Mouse (Mus musculus): ENCODE results near the gene Zglp1.

Gene Zglp1

DNA sequence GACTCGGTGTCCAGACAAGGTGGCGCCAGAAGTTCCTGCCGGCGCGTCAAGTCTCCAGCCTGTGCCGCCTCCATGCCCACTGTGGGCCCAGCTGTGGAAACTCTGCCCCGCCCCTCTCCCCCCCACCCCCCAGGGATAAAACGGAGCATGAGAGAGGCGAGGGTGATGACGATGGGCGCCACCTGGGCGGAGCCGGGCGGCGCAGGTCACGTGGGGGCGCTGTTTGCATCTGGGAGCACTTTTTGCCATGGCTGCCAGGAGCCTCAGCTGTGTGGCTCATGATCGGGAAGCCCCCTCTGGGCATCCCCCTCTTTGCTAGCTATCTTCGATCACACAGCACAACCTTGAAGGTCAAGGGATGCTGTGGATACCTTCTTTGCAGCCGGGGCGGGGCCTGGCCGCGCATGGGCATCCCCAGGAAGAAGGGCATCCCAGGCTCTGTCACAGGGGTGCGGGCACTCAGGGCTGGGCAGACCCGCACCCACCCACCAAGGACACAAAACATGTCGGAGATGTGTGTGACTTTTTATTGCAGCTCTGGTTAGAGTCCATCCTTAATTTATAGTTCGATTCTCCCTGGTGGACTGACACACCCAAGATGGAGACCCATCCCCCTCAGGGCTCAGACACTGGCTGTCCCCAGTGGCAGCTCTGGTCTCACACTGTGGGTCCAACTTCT, at the start of gene Zglp1:
TSS of gene Zglp1 (minus strand) at position 88 of the 679 bp plus-strand sequence.
- no peak for DNase-seq (ENCODE audit: low read depth, low spot score)

DNA sequence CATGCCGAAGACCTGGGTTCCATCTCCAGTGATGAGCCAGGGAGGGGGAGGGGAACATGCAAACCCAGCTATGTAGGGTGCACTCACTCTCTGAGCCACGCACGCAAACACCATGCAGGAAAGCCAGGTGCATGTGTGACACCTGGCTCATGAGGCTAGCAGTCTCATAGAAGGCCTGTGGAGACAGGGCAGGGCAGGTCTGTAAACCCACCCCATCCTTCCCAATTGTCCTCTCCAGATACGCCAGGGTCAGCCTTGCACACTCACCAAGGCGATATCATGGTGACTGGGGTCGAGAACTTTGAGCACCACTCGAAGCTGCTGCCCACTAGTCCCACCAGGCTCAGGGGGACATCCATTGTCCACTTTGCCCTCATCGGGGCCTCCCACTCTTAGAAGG, 48.2 kb upstream of the Zglp1 start:
- no peak for DNase-seq (ENCODE audit: low read depth, low spot score)

DNA sequence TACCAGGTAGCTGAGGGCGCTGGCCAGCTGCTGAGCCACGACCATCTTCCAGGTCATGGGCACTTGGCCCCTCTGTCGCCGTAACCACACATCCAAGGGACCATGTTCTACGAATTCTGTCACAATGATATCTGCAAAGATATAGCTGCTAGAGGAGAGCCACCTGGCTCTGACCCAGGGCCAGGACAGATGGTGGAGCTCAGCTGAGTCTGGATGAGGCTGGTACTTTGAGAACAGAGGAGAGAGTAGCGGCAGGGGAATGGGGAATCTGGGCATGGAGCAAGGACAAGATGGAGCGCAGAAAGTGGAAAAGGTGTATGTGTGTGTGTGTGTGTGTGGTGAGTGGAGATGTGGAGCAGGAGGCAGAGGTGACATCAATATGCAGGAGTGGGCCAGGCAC, 47.3 kb upstream of the Zglp1 start:
- DNase-seq (ENCODE audit: low read depth, low spot score): no peak

DNA sequence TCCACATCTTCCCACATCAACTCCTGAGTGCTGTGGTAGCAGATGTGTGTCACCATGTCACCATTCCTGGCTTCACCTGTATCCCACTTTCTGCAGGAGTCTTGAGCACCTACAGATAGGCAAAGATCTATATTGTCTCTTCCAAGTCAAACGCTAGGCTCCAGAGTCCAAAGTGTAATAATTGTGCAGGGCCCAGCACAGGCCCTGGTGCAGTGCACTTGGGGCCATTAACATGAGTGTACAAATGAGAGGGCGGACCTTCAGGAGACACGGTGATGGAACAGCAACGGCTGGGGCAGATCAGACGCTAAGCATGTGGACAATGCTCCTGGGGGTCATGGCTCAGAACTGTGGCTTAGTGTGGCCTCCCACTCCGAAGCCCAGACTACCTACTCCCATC, 46.9 kb upstream of the Zglp1 start:
- no peak for DNase-seq (ENCODE audit: low read depth, low spot score)

DNA sequence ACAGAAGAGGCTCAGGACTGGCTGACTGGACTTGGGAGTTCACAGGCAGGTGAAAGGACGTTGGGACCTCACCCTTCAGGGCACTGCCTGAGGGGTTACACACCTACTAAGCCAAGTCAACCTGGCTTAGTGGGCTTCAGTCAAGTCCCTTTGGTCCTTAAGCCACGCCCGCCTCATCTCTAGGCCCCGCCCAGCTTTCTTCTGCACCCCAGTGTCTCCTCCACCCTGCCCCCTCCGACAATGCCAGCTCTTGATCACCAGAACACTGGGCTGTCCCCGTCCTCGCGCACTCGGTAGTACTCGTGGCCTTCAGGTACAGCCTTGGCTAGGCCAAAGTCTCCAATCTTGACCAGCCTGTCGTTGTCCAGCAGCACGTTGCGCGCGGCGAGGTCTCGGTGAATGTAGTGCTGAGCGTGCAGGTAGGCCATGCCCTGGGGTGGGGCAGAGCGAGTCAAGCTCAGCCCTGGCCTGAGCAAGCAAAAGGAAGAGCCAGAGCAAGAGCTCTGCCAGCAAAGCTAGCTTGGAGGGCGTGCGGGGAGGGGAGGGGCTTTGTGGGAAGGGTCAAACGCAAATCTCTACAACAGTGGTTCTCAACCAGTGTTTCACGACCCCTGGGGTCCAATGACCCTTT, 40.8 kb upstream of the Zglp1 start:
- no peak for DNase-seq (ENCODE audit: low read depth, low spot score)

DNA sequence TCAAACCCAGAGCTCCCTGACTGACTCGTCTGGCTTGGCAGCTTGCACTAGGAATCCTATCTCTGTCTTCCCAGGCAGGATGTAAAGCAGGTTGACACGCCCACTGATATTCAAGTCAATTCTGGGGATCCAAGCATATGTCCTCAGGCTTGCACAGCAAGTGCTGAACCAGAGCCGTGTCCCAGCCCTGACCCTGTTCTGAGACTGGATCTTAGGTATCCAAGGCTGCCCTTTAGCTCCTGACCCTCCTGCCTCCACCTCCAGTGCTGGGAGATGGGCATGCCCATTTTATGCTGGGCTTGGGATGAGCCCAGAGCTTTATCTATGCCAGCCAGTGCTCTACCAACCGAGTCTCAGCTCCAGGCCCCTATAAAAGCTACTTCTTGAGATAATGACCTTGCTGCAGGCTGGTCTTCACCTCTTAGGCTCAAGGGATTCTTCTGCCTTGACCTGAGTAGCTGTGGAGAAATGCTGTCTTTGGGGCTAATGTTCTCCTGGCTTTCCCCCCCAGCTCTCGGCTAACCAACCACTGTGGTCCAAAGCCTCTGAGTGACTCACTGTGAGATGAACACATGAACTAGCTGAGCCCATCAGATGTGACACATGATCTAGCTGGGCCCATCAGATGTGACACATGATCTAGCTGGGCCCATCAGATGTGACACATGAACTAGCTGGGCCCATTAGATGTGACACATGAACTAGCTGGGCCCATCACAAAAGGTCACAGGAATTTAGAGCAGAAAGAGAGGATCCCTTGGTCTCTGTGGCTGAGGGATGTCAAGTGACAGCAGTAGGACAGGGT, 39.1 kb upstream of the Zglp1 start:
- no peak for DNase-seq (ENCODE audit: low read depth, low spot score)

DNA sequence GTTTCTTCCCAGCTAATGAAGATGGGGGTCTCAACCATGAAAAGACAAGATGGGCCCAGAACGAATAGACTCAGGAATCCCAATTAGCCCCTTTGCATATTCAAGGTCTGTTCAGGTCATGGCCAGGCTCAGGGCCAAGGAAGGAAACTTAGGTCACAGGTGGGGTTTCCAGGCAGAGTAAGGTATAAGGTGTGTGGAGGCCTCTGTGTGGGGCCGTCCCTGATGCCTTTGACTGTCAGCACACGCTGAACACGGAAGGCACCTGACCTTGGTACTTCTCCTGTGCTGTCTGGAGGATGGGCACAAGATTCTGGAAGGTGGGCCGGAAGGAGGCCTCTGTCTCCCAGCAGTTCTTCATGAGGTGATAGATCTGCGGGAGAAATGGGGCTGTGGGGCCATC, 37.9 kb upstream of the Zglp1 start:
- no peak for DNase-seq (ENCODE audit: low read depth, low spot score)

DNA sequence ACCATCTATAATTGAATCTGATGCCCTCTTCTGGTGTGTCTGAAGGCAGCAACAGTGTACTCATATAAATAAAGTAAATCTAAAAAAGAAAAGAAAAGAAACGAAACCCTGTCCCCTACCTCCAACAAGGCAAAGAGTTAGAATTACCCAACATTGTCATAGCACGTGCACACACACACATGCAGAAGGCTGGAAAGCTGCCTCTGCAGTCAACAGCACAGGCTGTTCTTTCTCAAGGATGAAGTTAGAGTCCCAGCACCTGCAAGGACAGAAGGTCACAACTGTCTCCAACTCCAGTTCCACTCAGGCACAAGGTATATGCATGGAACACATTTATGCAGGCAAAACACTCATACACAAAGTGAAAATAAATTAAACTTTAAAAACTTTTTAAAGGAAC, 35.2 kb upstream of the Zglp1 start:
- no peak for DNase-seq (ENCODE audit: low read depth, low spot score)

DNA sequence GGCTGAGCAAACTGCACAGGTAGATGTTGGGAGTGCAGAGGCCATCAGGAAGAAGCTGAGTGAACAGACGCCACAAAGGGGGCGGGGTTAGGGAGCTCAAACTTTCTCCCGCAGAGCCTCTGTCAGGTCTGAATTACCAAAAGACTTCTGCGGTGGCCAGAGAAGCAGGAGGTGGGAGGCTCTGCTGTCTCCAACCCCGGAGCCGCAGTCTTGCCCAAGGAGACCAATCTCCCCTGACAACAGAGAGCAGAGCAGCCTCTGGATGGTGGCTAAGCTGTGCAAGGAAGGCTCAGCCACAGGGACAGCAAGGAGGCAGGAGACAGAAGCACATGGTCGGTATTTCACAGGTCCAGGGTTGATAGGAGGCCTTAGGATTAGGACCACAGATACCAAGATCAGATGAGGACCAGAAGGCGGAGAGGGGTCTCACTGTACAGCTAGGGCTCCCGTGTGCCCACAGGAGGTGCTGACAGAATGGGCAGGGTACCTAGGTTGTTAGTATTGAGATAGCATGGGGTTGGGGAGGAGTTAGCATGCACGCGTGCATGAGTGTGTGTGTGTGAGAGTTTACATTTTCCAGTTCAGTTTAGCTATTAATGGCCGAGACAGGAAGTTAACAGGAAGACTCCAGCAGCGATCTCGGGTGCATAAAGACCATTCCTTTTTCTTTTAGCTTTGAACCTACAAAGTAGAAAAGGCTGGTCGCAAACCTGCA, 33.7 kb upstream of the Zglp1 start:
- DNase-seq (ENCODE audit: low read depth, low spot score): no peak

DNA sequence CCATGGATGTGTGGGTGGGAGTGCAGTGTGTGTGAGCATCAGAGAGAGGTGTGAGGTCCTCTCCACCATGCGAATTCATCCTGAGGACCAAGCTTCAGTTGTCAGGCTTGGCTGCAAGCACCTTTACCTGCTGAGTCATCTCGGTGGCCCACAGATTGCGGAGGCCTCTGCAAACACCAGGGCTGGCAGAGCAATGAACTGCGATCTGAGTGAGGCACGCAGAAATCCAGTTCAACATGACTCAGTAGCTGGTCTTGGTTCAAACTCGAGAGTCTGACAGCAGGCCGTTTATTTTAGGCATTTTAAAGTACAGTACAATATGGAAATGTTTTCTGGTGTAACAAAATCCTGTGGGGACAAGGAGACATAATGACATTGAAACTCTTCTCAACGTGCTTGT, 30.9 kb upstream of the Zglp1 start:
- DNase-seq (ENCODE audit: low read depth, low spot score): no peak

DNA sequence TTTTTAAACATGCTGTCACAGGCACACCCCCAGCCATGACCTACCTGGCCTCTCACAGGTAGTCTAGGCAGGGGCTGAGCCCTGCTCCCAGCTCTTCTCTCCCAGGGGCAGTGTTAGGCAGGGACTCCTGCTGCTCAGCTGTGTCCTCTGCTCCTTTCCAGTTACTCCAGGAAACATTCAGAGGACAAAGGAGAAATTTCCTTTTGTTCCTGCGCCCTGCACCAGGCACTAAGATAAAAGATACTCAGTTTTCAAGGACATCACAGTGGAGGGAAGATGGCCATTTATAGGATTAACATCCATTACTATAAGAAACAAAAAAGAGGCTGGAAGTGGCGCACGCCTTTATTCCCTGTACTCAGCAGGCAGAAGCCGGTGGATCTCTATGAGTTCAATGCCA, 29.1 kb upstream of the Zglp1 start:
- DNase-seq (ENCODE audit: low read depth, low spot score): no peak

DNA sequence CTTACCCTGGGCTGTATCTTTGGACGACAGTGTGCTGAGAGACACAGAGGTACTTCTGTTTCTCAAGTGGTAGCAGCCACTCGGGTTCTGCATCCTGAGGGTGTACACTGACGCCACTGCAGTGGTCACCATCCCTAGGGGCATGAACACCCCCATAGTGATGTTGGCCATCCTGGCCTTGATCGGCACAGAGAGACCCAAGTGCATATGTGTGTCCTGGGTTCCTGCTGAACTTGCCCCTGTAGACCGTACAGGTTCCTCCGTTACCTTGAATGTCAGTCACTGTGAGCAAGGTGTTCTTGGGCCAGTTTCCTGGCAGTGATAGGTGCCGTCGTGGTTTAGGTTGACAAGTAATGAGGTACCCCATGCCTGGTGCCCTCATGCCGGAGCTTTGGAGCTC, 26.5 kb upstream of the Zglp1 start:
- no peak for DNase-seq (ENCODE audit: low read depth, low spot score)

DNA sequence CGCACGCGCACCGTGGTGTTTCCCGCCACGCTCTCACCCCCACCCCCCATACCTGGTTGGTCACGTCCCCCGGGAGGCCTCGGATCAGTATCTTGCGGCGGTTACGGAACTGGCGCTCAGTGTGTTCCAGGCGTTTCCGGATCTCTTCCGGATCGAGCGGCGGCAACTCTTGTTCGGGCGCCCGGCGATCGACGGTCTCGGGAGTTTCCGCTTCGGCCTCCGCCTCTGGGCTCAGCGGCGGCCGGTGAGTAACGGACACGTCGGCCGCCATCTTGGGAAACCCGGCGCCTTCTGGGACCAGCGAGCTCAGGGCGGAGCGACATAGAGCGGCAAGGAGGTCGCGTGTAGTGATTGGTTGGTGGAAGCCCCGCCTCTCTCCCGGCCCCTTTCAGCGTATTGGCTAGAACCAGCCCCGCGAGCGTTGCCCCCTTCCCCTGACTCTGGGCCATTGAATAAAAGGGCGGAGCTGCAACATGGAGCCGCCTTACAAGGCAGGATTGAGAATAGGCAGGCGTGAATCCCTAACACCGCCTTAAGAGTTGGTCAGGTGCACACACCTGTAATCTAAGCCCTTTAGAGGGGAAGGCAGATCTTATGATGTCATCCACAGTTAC, 24.9 kb upstream of the Zglp1 start, which contains the start of the genes Gm38431 and Raver1:
TSS of gene Gm38431 (minus strand) at position 291 of the 614 bp plus-strand sequence.
TSS of gene Raver1 (minus strand) at position 302 of the 614 bp plus-strand sequence.
- DNase-seq (ENCODE audit: low read depth, low spot score): peak; percentile 95

DNA sequence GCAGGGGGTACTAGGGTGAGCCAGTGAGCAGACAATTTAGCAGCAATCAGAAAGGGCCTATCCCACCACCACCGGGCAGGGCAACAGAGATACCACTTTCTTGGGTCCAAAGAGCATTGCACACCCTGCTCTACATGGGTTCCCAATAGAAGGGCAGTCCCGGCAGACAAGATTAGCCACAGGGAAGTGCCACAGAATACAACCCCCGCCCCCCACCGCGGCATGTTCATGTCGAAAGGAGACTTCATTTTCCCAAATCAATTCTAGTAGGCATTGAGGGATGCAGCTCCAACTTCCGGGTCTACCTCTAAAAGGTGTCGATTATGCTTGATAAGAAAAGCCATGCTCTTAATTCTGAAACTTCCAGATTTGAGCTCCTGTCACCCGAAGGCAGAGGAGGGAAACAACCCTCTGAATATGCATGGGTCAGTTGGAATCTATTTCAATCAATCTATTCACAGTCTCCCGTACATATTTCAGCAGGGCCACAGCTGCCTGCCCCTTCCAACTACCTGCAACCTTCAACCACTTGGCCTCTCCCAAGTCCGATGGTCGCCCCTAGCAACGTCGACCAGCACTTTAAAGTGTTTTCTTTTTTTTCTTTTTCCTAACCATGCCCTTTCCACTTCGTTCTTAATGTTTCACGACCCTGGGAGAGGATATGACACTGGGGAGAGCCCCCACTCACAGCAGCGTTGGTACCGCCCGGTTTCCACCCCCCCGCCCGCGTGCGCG, 24.2 kb upstream of the Zglp1 start:
- peak; percentile 8 for DNase-seq (ENCODE audit: low read depth, low spot score)

DNA sequence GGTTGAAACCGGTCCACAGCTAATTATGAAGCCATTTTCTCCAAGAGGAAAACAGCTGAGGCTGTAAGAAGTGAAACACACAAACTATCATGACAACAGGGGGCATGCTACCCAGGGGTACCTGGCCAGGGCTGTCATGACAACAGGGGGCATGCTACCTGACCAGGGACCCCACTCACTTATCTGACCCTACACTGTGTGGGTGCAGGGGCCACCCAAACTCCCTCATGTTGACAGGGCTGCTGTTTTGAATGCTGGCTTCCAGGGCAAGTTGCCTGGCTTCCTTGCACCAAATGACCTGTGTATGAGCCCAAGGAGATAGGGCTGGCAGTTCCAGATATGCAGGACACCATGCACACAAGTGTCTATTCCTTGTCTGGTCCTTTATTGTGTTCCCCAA, 23.6 kb upstream of the Zglp1 start:
- DNase-seq (ENCODE audit: low read depth, low spot score): no peak

DNA sequence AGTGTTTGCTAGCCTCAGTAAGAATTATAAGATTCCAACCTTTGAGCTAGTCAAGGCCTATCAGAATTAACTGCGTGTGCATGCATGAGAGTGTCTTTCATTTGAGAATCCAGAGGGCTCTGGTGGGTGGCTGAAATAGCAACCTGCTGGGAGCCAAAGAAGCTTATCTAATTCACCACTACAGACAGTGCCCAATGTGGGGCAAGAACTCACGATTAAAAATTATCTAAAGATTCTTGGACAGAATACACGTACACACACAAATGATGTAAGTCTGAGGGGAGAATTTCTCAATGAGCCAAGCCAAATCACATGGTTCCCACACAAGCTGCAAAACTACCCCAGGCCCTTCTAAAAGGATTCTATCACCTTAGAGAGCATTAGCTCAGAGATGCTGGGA, 16.4 kb upstream of the Zglp1 start:
- no peak for DNase-seq (ENCODE audit: low read depth, low spot score)

DNA sequence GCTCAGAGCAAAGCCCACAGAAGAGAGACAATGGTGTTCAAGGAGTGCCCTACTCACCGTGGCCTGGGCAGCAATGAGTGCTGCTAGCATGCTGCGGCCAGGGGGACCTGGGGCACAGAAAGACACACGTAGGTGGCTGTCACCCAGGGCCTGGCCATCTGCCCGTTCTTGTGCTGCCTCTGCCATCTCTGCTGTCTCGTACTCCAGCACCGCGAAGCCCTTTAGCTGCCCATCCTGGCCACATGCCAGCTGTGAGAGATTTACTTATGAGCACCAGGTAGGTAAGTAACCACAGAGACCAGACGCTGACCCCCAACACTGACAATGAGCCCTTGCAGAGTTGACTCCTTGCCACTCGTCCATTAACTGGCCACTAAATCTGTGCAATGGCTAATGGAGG, 14.2 kb upstream of the Zglp1 start:
- DNase-seq (ENCODE audit: low read depth, low spot score): no peak

DNA sequence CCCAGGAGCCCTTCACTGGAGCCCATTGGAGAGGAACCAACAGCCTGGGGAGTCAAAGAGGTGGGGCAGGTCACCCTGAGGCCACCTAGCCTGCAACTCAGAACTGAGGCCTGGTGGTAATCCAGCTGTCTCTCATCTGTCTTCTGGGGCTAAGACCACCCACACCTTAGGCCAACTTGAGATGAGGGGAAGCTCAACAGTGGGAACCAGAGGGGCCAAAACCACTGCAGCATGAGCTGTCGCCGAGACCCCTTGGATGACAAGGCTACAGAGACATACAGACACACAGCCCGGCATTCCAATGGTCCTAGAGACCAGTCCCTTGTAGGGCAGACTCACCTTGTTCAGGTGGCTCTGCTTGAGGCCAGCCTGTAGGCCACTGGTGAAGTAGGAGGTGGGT, 8.7 kb upstream of the Zglp1 start:
- DNase-seq (ENCODE audit: low read depth, low spot score): no peak

DNA sequence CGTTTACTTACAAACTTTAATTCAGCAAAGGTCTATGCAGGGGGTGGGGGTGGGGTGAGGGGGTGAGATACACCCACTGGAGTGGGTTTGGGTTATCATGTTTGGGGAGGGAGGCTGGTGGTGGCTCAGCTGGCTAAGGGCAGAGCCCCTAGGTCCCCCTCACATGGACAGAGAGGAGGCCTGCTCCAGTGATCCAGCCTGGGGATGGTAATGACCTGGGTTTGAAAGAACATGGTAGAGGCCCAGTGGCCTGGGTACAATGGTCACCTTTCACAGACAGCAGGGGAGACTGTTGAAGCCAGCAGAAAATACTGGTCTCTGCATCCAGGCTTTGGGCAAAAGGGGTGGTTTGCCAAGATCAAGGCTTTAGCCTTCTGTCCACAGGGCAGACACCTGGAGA, 7.3 kb upstream of the Zglp1 start:
- DNase-seq (ENCODE audit: low read depth, low spot score): no peak

DNA sequence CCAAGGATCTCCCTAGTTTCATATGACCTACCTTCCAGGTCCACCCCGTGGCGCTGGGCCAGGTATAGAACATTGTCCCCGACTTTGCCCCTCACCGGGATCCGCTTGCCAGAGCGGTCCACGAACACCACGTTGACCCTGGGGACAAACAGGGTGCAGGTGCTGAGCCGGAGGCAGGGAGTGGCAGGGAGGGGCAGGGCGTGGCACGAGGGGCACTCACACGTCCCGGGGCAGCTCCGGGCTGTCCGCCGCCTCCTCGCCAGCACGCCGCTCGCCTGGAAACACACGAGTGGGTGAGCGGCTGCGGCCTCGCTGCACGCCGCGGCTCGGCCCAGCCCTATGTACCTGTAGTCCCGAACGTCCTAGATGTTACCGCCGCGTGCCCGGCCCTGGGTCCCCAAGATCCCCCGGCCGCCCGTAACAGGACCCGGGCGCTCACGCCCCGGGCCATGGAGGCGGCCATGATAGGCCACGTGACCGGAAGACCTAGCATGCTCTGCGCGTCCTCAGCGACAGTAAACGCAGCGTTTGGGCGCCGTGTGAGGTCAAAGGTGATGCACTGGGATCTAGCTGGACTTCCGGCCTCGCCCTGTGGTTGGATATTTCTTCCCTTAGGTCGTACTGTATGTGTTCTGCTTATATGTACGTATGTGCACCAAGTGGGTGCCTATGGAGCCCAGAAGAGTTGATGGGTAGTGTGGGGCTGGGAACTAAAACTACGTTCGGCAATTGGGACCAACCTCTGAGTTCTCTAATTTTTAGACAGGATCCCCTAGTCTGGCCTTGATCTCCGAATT, 6.3 kb upstream of the Zglp1 start, which contains the start of the genes Gm49373 and Fdx1l:
TSS of gene Gm49373 (minus strand) at position 53 of the 797 bp plus-strand sequence.
TSS of gene Fdx1l (minus strand) at position 571 of the 797 bp plus-strand sequence.
- DNase-seq (ENCODE audit: low read depth, low spot score): peak; percentile 85
